Mouse (Mus musculus) MEL (cell line): ENCODE results near the gene Ttc16. TPM values are rescaled to one million over a fixed set of nuclear protein-coding genes. Genes with fewer than 3 reads are reported as not detected.

ENCODE experiments used
- DNase-seq: peaks from one replicate; pipeline ENCODE4 v3.0.0; 2011; ENCODE audit warnings: low read depth, low spot score
- H3K27ac ChIP-seq: 2 replicates; pipeline ENCODE4 v1.5.1; 2012; ENCODE audit warnings: low read depth, mild to moderate bottlenecking, control low read depth, low read length, moderate library complexity; ENCODE audit not compliant: control insufficient read depth
- H3K27me3 ChIP-seq, 2 experiments: fragments of 150-350 bp in 1 of 2; sonication (generic) in 1 of 2; 2 replicates each; pipeline ENCODE4 v1.6.1; 2012; ENCODE audit warnings: low read length in 2 of 2, mild to moderate bottlenecking in 2 of 2, improper control_type of control experiment in 1 of 2, moderate library complexity in 1 of 2; ENCODE audit not compliant: insufficient read depth in 2 of 2, control insufficient read depth in 1 of 2
- H3K36me3 ChIP-seq, 2 experiments: 2 replicates each; pipeline ENCODE4 v1.6.1; 2012 to 2014; ENCODE audit warnings: low read length in 2 of 2, improper control_type of control experiment in 1 of 2, inconsistent platforms in 1 of 2, mild to moderate bottlenecking in 1 of 2; ENCODE audit not compliant: insufficient read depth in 2 of 2, control insufficient read depth in 1 of 2
- H3K4me1 ChIP-seq, 2 experiments: fragments of 150-350 bp in 1 of 2; sonication (generic) in 1 of 2; 2 replicates each; pipeline ENCODE4 v1.6.1; 2012; ENCODE audit warnings: low read length in 2 of 2, improper control_type of control experiment in 1 of 2, mild to moderate bottlenecking in 1 of 2; ENCODE audit not compliant: insufficient read depth in 2 of 2, control insufficient read depth in 1 of 2
- H3K4me3 ChIP-seq, 2 experiments: fragments of 150-350 bp in 1 of 2; sonication (generic) in 1 of 2; 2 replicates each; pipeline ENCODE4 v1.5.1; 2012; ENCODE audit warnings: low read depth in 2 of 2, low read length in 2 of 2, mild to moderate bottlenecking in 2 of 2, moderate library complexity in 2 of 2, control low read depth in 1 of 2, improper control_type of control experiment in 1 of 2; ENCODE audit not compliant: control insufficient read depth in 1 of 2, insufficient read depth in 1 of 2
- H3K79me2 ChIP-seq: 2 replicates; pipeline ENCODE4 v1.6.1; 2012; ENCODE audit warnings: mild to moderate bottlenecking, low read length, moderate library complexity; ENCODE audit not compliant: control insufficient read depth, poor library complexity, insufficient read depth
- H3K9ac ChIP-seq: 2 replicates; pipeline ENCODE4 v1.6.1; 2012; ENCODE audit warnings: low read depth, mild to moderate bottlenecking, control low read depth, low read length, moderate library complexity; ENCODE audit not compliant: control insufficient read depth, poor library complexity, severe bottlenecking
- H3K9me3 ChIP-seq: fragments of 150-350 bp; sonication (generic); replicated peaks from 2 replicates; pipeline ENCODE4 v1.6.1; 2012; ENCODE audit warnings: mild to moderate bottlenecking, low read length, improper control_type of control experiment, moderate library complexity; ENCODE audit not compliant: insufficient read depth
- CTCF ChIP-seq, 3 experiments: IDR thresholded peaks in 2 of 3; conservative IDR thresholded peaks in 1 of 3; 2 replicates each; pipeline ENCODE4 v1.5.1; 2011 to 2012; ENCODE audit warnings: low read length in 3 of 3, low read depth in 2 of 3, mild to moderate bottlenecking in 2 of 3, improper control_type of control experiment in 1 of 3, inconsistent platforms in 1 of 3, mixed read lengths in 1 of 3, moderate library complexity in 1 of 3; ENCODE audit not compliant: control insufficient read depth in 1 of 3, insufficient read depth in 1 of 3, poor library complexity in 1 of 3, severe bottlenecking in 1 of 3
- EP300 ChIP-seq, 2 experiments: IDR thresholded peaks; 2 replicates each; pipeline ENCODE4 v1.6.1; 2011; ENCODE audit warnings: improper control_type of control experiment in 2 of 2, low read length in 2 of 2, low read depth in 1 of 2, mild to moderate bottlenecking in 1 of 2
- ETS1 ChIP-seq: IDR thresholded peaks from 2 replicates; pipeline ENCODE4 v1.6.1; 2012; ENCODE audit warnings: low read depth, mild to moderate bottlenecking, inconsistent platforms, low read length, improper control_type of control experiment, moderate library complexity
- GABPA ChIP-seq: IDR thresholded peaks from 2 replicates; pipeline ENCODE4 v1.6.1; 2012; ENCODE audit warnings: low read depth, mild to moderate bottlenecking, inconsistent platforms, low read length, improper control_type of control experiment, moderate library complexity
- HCFC1 ChIP-seq: IDR thresholded peaks from 2 replicates; pipeline ENCODE4 v1.6.1; 2012; ENCODE audit warnings: low read depth, mild to moderate bottlenecking, inconsistent platforms, low read length, improper control_type of control experiment, moderate library complexity
- KAT2A ChIP-seq: conservative IDR thresholded peaks from 2 replicates; pipeline ENCODE4 v1.6.1; 2012; ENCODE audit warnings: low read depth, low read length, improper control_type of control experiment, inconsistent platforms
- MAFK ChIP-seq: IDR thresholded peaks from 2 replicates; pipeline ENCODE4 v1.6.1; 2011; ENCODE audit warnings: low read depth, mild to moderate bottlenecking, low read length, improper control_type of control experiment, borderline replicate concordance
- MAX ChIP-seq: IDR thresholded peaks from 2 replicates; pipeline ENCODE4 v1.6.1; 2011; ENCODE audit warnings: low read length, improper control_type of control experiment
- MAZ ChIP-seq: IDR thresholded peaks from 2 replicates; pipeline ENCODE4 v1.6.1; 2012; ENCODE audit warnings: low read depth, mild to moderate bottlenecking, inconsistent platforms, low read length, improper control_type of control experiment
- MEF2A ChIP-seq: IDR thresholded peaks from 2 replicates; pipeline ENCODE4 v1.6.1; 2014; ENCODE audit warnings: low read depth, mild to moderate bottlenecking, inconsistent platforms, low read length, improper control_type of control experiment; ENCODE audit not compliant: poor library complexity, insufficient replicate concordance, severe bottlenecking; ENCODE audit errors: extremely low read depth
- MYC ChIP-seq: IDR thresholded peaks from 2 replicates; pipeline ENCODE4 v1.6.1; 2011; ENCODE audit warnings: low read depth, mild to moderate bottlenecking, low read length, improper control_type of control experiment, moderate library complexity
- NRF1 ChIP-seq: IDR thresholded peaks from 2 replicates; pipeline ENCODE4 v1.6.1; 2014; ENCODE audit warnings: low read depth, mild to moderate bottlenecking, inconsistent platforms, low read length, improper control_type of control experiment, moderate library complexity; ENCODE audit not compliant: poor library complexity, insufficient read depth, severe bottlenecking
- RAD21 ChIP-seq: IDR thresholded peaks from 2 replicates; pipeline ENCODE4 v1.6.1; 2011; ENCODE audit warnings: mild to moderate bottlenecking, low read depth, low read length, improper control_type of control experiment
- SIN3A ChIP-seq: IDR thresholded peaks from 2 replicates; pipeline ENCODE4 v1.6.1; 2012; ENCODE audit warnings: low read length, improper control_type of control experiment, inconsistent platforms
- SMC3 ChIP-seq: IDR thresholded peaks from 2 replicates; pipeline ENCODE4 v1.6.1; 2011; ENCODE audit warnings: low read depth, low read length, improper control_type of control experiment
- TAL1 ChIP-seq: IDR thresholded peaks from 2 replicates; pipeline ENCODE4 v1.6.1; 2012; ENCODE audit warnings: mild to moderate bottlenecking, inconsistent platforms, low read length, moderate library complexity, mixed read lengths
- USF2 ChIP-seq, 2 experiments: IDR thresholded peaks; 2 replicates each; pipeline ENCODE4 v1.6.1; 2011 to 2012; ENCODE audit warnings: improper control_type of control experiment in 2 of 2, low read length in 2 of 2, borderline replicate concordance in 1 of 2, inconsistent platforms in 1 of 2, low read depth in 1 of 2, mild to moderate bottlenecking in 1 of 2; ENCODE audit not compliant: insufficient read depth in 1 of 2
- ZC3H11A ChIP-seq: IDR thresholded peaks from 2 replicates; pipeline ENCODE4 v1.6.1; 2012; ENCODE audit warnings: low read depth, mild to moderate bottlenecking, inconsistent platforms, low read length, improper control_type of control experiment
- ZKSCAN1 ChIP-seq: IDR thresholded peaks from 2 replicates; pipeline ENCODE4 v1.6.1; 2012; ENCODE audit warnings: low read depth, mild to moderate bottlenecking, inconsistent platforms, low read length, improper control_type of control experiment, moderate library complexity
- ZNF384 ChIP-seq: IDR thresholded peaks from 2 replicates; pipeline ENCODE4 v1.6.1; 2012; ENCODE audit warnings: low read depth, mild to moderate bottlenecking, inconsistent platforms, low read length, improper control_type of control experiment
- polyA plus RNA-seq, 2 experiments: library from polyadenylated mRNA; stranded (reverse) in 1 of 2; unstranded in 1 of 2; fragments of >175 nt in 1 of 2; fragments of >200 nt in 1 of 2; gene quantifications; 2 replicates each; pipeline versions ENCODE4 v1.2.1 to v1.2.4; 2012; ENCODE audit warnings: low replicate concordance in 2 of 2, low read depth in 1 of 2; ENCODE audit not compliant: insufficient read length in 2 of 2, insufficient read depth in 1 of 2, missing spikeins in 1 of 2
- total RNA-seq: library from RNA; depleted of rRNA; stranded (reverse); fragments of 300-350 nt; gene quantifications from 2 replicates; pipeline ENCODE4 v1.2.3, GENCODE M21; 2012

Gene Ttc16
- total and polyA plus RNA-seq, 3 experiments, result 0.35 to 0.69 TPM; not detected in 1

- TF ChIP-seq TAL1, result no peak
- TF ChIP-seq GABPA, result 0 out of 2 replicates have a peak, but pooled peaks have one; percentile 28
- TF ChIP-seq MAFK, result 0 out of 2 replicates have a peak, but pooled peaks have one; percentile 16
- TF ChIP-seq USF2 (IDR thresholded peaks at IDR 0.05; ENCODE audit: borderline replicate concordance in 1 of 2, insufficient read depth in 1 of 2, low read depth in 1 of 2, low read length in 2 of 2), result no peak
These were observed at the start of gene Ttc16, which contains the start of gene Ptrh1 (continued) for GRCm38 (mm10) chr2:32775359-32776074.

GRCm38 (mm10) chr2:32824778-32825177 lies 49.3 kb upstream of the Ttc16 start:
- Histone ChIP-seq H3K4me1 (no peaks in the 10 kb centered on the region), H3K9me3 (no peaks in the 10 kb centered on the region), H3K27ac (no peak overlapping the region), H3K9ac (no peak overlapping the region), H3K79me2 (no peaks in the 10 kb centered on the region), H3K36me3 (no peaks in the 10 kb centered on the region), H3K4me3 (no peak overlapping the region), H3K27me3 (no peaks in the 10 kb centered on the region)
- no peak for DNase-seq
- TF ChIP-seq ZNF384 (peak; percentile 52; the same call in 1 of the 2 replicates), TAL1 (no peak), CTCF (IDR thresholded peaks at IDR 0.05 in 2 of 3, conservative IDR thresholded peaks at IDR 0.05 in 1 of 3; ENCODE audit: control insufficient read depth in 1 of 3, insufficient read depth in 1 of 3, low read depth in 2 of 3, low read length in 3 of 3, poor library complexity in 1 of 3, severe bottlenecking in 1 of 3) (no peak), SIN3A (no peak), RAD21 (no peak)

GRCm38 (mm10) chr2:32824181-32824580 lies 48.7 kb upstream of the Ttc16 start:
- no peak for DNase-seq
- Histone ChIP-seq H3K79me2 (no peaks in the 10 kb centered on the region), H3K9me3 (no peaks in the 10 kb centered on the region), H3K4me1 (no peaks in the 10 kb centered on the region), H3K36me3 (no peaks in the 10 kb centered on the region), H3K4me3 (no peak overlapping the region), H3K9ac (no peak overlapping the region), H3K27ac (no peak overlapping the region), H3K27me3 (no peaks in the 10 kb centered on the region)
- TF ChIP-seq ZKSCAN1, result no peak
- no peak for TF ChIP-seq CTCF (IDR thresholded peaks at IDR 0.05 in 2 of 3, conservative IDR thresholded peaks at IDR 0.05 in 1 of 3; ENCODE audit: control insufficient read depth in 1 of 3, insufficient read depth in 1 of 3, low read depth in 2 of 3, low read length in 3 of 3, poor library complexity in 1 of 3, severe bottlenecking in 1 of 3)
- no peak for TF ChIP-seq ETS1
- TF ChIP-seq MEF2A, result no peak
- no peak for TF ChIP-seq MAZ
- no peak for TF ChIP-seq NRF1
- TF ChIP-seq ZC3H11A, result no peak
- no peak for TF ChIP-seq EP300 (IDR thresholded peaks at IDR 0.05; ENCODE audit: low read depth in 1 of 2, low read length in 2 of 2)
- no peak for TF ChIP-seq SMC3
- TF ChIP-seq MYC, result no peak
- no peak for TF ChIP-seq MAX
- no peak for TF ChIP-seq GABPA
- TF ChIP-seq HCFC1, result no peak
- TF ChIP-seq KAT2A, result no peak
- no peak for TF ChIP-seq USF2 (IDR thresholded peaks at IDR 0.05; ENCODE audit: borderline replicate concordance in 1 of 2, insufficient read depth in 1 of 2, low read depth in 1 of 2, low read length in 2 of 2)
